In genomic region chr11:90071747-90072146, GRCm38 (mm10) we compare ENCODE assay signal across 11 mouse cellular contexts. TPM values are rescaled to one million over a fixed set of nuclear protein-coding genes. Genes with fewer than 3 reads are reported as not detected.
A peak's percentile ranks its signal among the peaks of the same experiment; 100 is the strongest.
DNase-seq lines count a peak whose midpoint lies in the region; ATAC-seq lines count a peak whose summit lies in the region.
"Had no signal": no experiment of that assay in that cellular context is flagged by ENCODE, and none has a peak within 500 bp of the region (broad histone marks: within the 10 kb centered on the region; RNA-seq: fewer than 3 reads in every experiment).

No protein-coding gene starts in this region.

- no peak overlapping the region for H3K27ac ChIP-seq in heart, embryonic 13.5 days (replicated peaks)
- no peak overlapping the region for H3K27ac ChIP-seq in heart, embryonic 10.5 days
- H3K27ac ChIP-seq in lung, embryonic 16.5 days (ENCODE audit: low read length): peak overlapping the region; percentile 52; the same call in 1 of the 2 replicates

- ATAC-seq in heart, embryonic 13.5 days (ENCODE audit: extremely low read depth, insufficient number of reproducible peaks, low FRiP score, low TSS enrichment): no peak
- peak; percentile 80 for ATAC-seq in lung, embryonic 16.5 days (ENCODE audit: low read depth)
- ATAC-seq: CD4-positive, CD25-positive, alpha-beta regulatory T cell, adult 4 months had no signal

- H3K4me2 ChIP-seq in heart, embryonic 13.5 days: peak overlapping the region; percentile 34
- H3K4me2 ChIP-seq in lung, embryonic 16.5 days (ENCODE audit: low read depth, low read length): no peak overlapping the region

- 0 out of 2 replicates have a peak overlapping the region, but pooled peaks have one; percentile 47 for H3K9ac ChIP-seq in heart, embryonic 13.5 days
- H3K9ac ChIP-seq in lung, embryonic 16.5 days (ENCODE audit: low read length): no peak overlapping the region

- H3K4me3 ChIP-seq in heart, embryonic 13.5 days: no peak overlapping the region
- no peak overlapping the region; the same call in 1 of the 2 replicates for H3K4me3 ChIP-seq in heart, embryonic 10.5 days
- H3K4me3 ChIP-seq in lung, embryonic 16.5 days (ENCODE audit: low read length): no peak overlapping the region

- no peaks in the 10 kb centered on the region for H3K36me3 ChIP-seq in heart, embryonic 13.5 days
- H3K36me3 ChIP-seq in heart, embryonic 10.5 days: no peaks in the 10 kb centered on the region
- H3K36me3 ChIP-seq in lung, embryonic 16.5 days (ENCODE audit: control insufficient read depth, insufficient read depth, low read length): no peaks in the 10 kb centered on the region

- peaks cover 16% of the 10 kb centered on the region for H3K4me1 ChIP-seq in heart, embryonic 13.5 days
- peaks cover 14% of the 10 kb centered on the region for H3K4me1 ChIP-seq in heart, embryonic 10.5 days
- H3K4me1 ChIP-seq in lung, embryonic 16.5 days (replicated peaks; ENCODE audit: control insufficient read depth, insufficient read depth, low read length): no peaks in the 10 kb centered on the region; the same call in 1 of the 2 replicates

- H3K9me3 ChIP-seq in heart, embryonic 13.5 days: no peaks in the 10 kb centered on the region
- no peaks in the 10 kb centered on the region for H3K9me3 ChIP-seq in heart, embryonic 10.5 days
- no peaks in the 10 kb centered on the region for H3K9me3 ChIP-seq in lung, embryonic 16.5 days (ENCODE audit: control insufficient read depth, low read length)

- WGBS in heart, embryonic 13.5 days: 31% methylated on average over 9 of the region's 9 CpGs
- 45% methylated on average over 9 of the region's 9 CpGs for WGBS in heart, embryonic 10.5 days
- 18% methylated on average over 9 of the region's 9 CpGs for WGBS in lung, embryonic 16.5 days

- no peak for DNase-seq in heart, embryonic 10.5 days (ENCODE audit: low spot score)
- peak; percentile 32 for DNase-seq in NIH3T3 (ENCODE audit: low read depth)
- DNase-seq in fibroblast of lung, adult 2 months (ENCODE audit: low read depth): peak; percentile 85
- DNase-seq in thymus, postnatal 14 days: no peak
- no peak for DNase-seq in thymus, postnatal 25 days
- DNase-seq in cerebellum, postnatal 36 days: no peak
- DNase-seq: thymus, postnatal 36 days had no signal

- no peaks in the 10 kb centered on the region for H3K27me3 ChIP-seq in heart, embryonic 13.5 days (replicated peaks)
- H3K27me3 ChIP-seq in heart, embryonic 10.5 days (ENCODE audit: insufficient read depth, poor library complexity, severe bottlenecking): no peaks in the 10 kb centered on the region
- no peaks in the 10 kb centered on the region for H3K27me3 ChIP-seq in lung, embryonic 16.5 days (ENCODE audit: control insufficient read depth, insufficient read depth, low read depth, low read length)

RNA-seq across cellular contexts. Expression of gene Tmem100, which starts 41.6 kb away (rescaled TPM):
- polyA plus RNA-seq in heart, embryonic 13.5 days (2015; fragmentation: Nextera tagmentation; extraction: Ambion mirVana): 11.4 and 12.3 TPM in 2 replicates
- 13.6 and 14.1 TPM in 2 replicates for polyA plus RNA-seq in heart, embryonic 10.5 days (2016; fragmentation: Nextera tagmentation; extraction: Ambion mirVana)
- polyA plus RNA-seq in lung, embryonic 16.5 days (2015; fragmentation: Nextera tagmentation; extraction: Ambion mirVana): 20.7 and 22.7 TPM in 2 replicates
- polyA plus RNA-seq: CD4-positive, CD25-positive, alpha-beta regulatory T cell, adult 4 months; liver, adult 2 months had no signal

Comparison
In these comparisons a context has a peak if more than half of its experiments do, and no peak if none do; other contexts are left out.
1. DNase-seq: peak in NIH3T3 (single experiment) and fibroblast of lung, adult 2 months (single experiment); none in heart, embryonic 10.5 days (single experiment), thymus, postnatal 14 days (single experiment), thymus, postnatal 25 days (single experiment) and cerebellum, postnatal 36 days (0 of 2).